In the genomic region with DNA sequence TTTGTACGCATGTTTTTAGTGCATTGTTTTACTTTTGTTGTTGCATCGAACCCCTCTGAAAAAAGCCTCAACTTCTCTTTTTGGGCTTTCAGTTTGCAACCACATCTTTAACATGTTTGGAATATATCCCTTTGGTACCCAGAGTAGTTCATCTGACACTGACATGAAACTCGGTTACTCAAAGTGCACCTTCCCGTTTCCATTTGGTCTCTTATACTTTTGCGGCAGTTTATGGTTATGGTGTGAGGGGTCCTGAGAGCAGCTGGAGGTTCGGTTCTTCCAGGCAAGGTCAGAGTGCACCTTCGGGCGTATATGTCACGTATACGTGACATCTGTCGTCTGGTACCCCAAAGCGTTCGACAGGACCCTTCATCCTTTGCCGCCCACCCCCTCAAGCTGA, we compare ENCODE assay signal across 8 mouse cellular contexts. TPM values are rescaled to one million over a fixed set of nuclear protein-coding genes. Genes with fewer than 3 reads are reported as not detected.
DNase-seq lines count a peak whose midpoint lies in the region; ATAC-seq and TF ChIP-seq lines count a peak whose summit lies in the region.

No protein-coding gene starts in this region.

- peak overlapping the region; percentile 79 for H3K4me3 ChIP-seq in heart, embryonic 13.5 days
- H3K4me3 ChIP-seq in ES-E14 (ENCODE audit: insufficient read depth in 1 of 2, low read depth in 1 of 2, low read length in 2 of 2, poor library complexity in 1 of 2, severe bottlenecking in 1 of 2): peak overlapping the region; percentile 76 to 81
- H3K4me3 ChIP-seq in hindbrain, embryonic 10.5 days: peak overlapping the region; percentile 80
- H3K4me3 ChIP-seq in megakaryocyte, embryonic 14.5 days (replicated peaks): peak overlapping the region; percentile 92

- peak overlapping the region; percentile 98 for H3K4me2 ChIP-seq in heart, embryonic 13.5 days

- H3K4me1 ChIP-seq in heart, embryonic 13.5 days: peaks cover 13% of the 10 kb centered on the region
- H3K4me1 ChIP-seq in ES-E14 (ENCODE audit: control insufficient read depth in 2 of 2, insufficient read depth in 2 of 2, low read length in 2 of 2, poor library complexity in 1 of 2): peaks cover 7 to 24% of the 10 kb centered on the region in 2 experiments
- peaks cover 29% of the 10 kb centered on the region for H3K4me1 ChIP-seq in hindbrain, embryonic 10.5 days (replicated peaks)
- H3K4me1 ChIP-seq in megakaryocyte, embryonic 14.5 days: peaks cover 20% of the 10 kb centered on the region

- no peak for ATAC-seq in heart, embryonic 13.5 days (ENCODE audit: extremely low read depth, insufficient number of reproducible peaks, low FRiP score, low TSS enrichment)

- no peaks in the 10 kb centered on the region for H3K36me3 ChIP-seq in heart, embryonic 13.5 days
- peaks cover 9% of the 10 kb centered on the region; the same call in 1 of the 2 replicates for H3K36me3 ChIP-seq in ES-E14 (ENCODE audit: control insufficient read depth, insufficient read depth, low read length, poor library complexity, severe bottlenecking)
- H3K36me3 ChIP-seq in hindbrain, embryonic 10.5 days: no peaks in the 10 kb centered on the region
- no peaks in the 10 kb centered on the region for H3K36me3 ChIP-seq in megakaryocyte, embryonic 14.5 days (replicated peaks; ENCODE audit: low read length)

- in situ Hi-C loops in ES-E14 (cut with MboI; ENCODE audit: low sequenced_read_pairs in 2 of 2, unreplicated experiment in 2 of 2): no loop called here

- peak overlapping the region; percentile 84; the same call in 1 of the 2 replicates for H3K9ac ChIP-seq in heart, embryonic 13.5 days
- H3K9ac ChIP-seq in ES-E14 (ENCODE audit: insufficient read depth, low read depth, low read length, poor library complexity, severe bottlenecking): peak overlapping the region; percentile 87

- H3K9me3 ChIP-seq in heart, embryonic 13.5 days: no peaks in the 10 kb centered on the region
- no peaks in the 10 kb centered on the region for H3K9me3 ChIP-seq in ES-E14 (ENCODE audit: control insufficient read depth, insufficient read depth, low read depth, low read length)
- H3K9me3 ChIP-seq in hindbrain, embryonic 10.5 days: no peaks in the 10 kb centered on the region
- peaks cover 5% of the 10 kb centered on the region; the same call in 1 of the 2 replicates for H3K9me3 ChIP-seq in megakaryocyte, embryonic 14.5 days

- H3K27ac ChIP-seq in heart, embryonic 13.5 days (replicated peaks): no peak overlapping the region
- H3K27ac ChIP-seq in ES-E14 (ENCODE audit: insufficient read depth, low read depth, low read length, poor library complexity, severe bottlenecking): peak overlapping the region; percentile 94; the same call in 1 of the 2 replicates
- peak overlapping the region; percentile 85 for H3K27ac ChIP-seq in hindbrain, embryonic 10.5 days

- DNase-seq in heart, adult 11 months: no peak
- DNase-seq in ES-E14 (ENCODE audit: low read depth, low spot score): no peak
- DNase-seq in hindbrain, embryonic 10.5 days (ENCODE audit: low spot score): no peak
- no peak for DNase-seq in embryo, embryonic 11 days
- DNase-seq in spleen, postnatal 10 days (ENCODE audit: low spot score in 2 of 2): no peak
- no peak for DNase-seq in urinary bladder, postnatal 14 days (ENCODE audit: low spot score)

- peaks cover 88% of the 10 kb centered on the region for H3K27me3 ChIP-seq in heart, embryonic 13.5 days (replicated peaks)
- H3K27me3 ChIP-seq in hindbrain, embryonic 10.5 days (ENCODE audit: insufficient read depth, poor library complexity, severe bottlenecking): peaks cover 78% of the 10 kb centered on the region
- peaks cover 76% of the 10 kb centered on the region for H3K27me3 ChIP-seq in megakaryocyte, embryonic 14.5 days (replicated peaks)

- 15% methylated on average over 14 of the region's 14 CpGs for WGBS in heart, embryonic 13.5 days
- WGBS in hindbrain, embryonic 10.5 days: 19% methylated on average over 14 of the region's 14 CpGs

TF ChIP-seq in ES-E14, 5 proteins besides CTCF, POLR2A, EP300 and RAD21:
- TF ChIP-seq MAFK (IDR thresholded peaks at IDR 0.05; ENCODE audit: insufficient read depth, low read depth, low read length) (no peak), ZNF384 (IDR thresholded peaks at IDR 0.05; ENCODE audit: low read depth, low read length) (no peak), HCFC1 (IDR thresholded peaks at IDR 0.05; ENCODE audit: borderline replicate concordance, insufficient read depth, low read length) (no peak), ZC3H11A (IDR thresholded peaks at IDR 0.05; ENCODE audit: borderline replicate concordance, low read depth, low read length) (no peak), CHD2 (IDR thresholded peaks at IDR 0.05; ENCODE audit: low read depth, low read length) (no peak)

RNA-seq across cellular contexts. Expression of a gene that starts 0.3 kb away (rescaled TPM):
- polyA plus RNA-seq in heart, embryonic 13.5 days (2015; fragmentation: Nextera tagmentation; extraction: Ambion mirVana): 0.80 and 0.94 TPM in 2 replicates
- total RNA-seq in ES-E14 (2012; rRNA removed): 22.3 and 28.5 TPM in 2 replicates
- 1.8 and 1.9 TPM in 2 replicates for polyA plus RNA-seq in hindbrain, embryonic 10.5 days (2016; fragmentation: Nextera tagmentation; extraction: Ambion mirVana)
- polyA plus RNA-seq in megakaryocyte, embryonic 14.5 days (2012; ENCODE audit: insufficient read depth, low replicate concordance): 3.3 and 4.1 TPM in 2 replicates

RNA-seq across cellular contexts. Expression of a gene that starts 10.5 kb away (rescaled TPM):
- polyA plus RNA-seq in heart, embryonic 13.5 days (2015; fragmentation: Nextera tagmentation; extraction: Ambion mirVana): 217 and 237 TPM in 2 replicates
- total RNA-seq in ES-E14 (2012; rRNA removed): 154 and 156 TPM in 2 replicates
- 301 and 318 TPM in 2 replicates for polyA plus RNA-seq in hindbrain, embryonic 10.5 days (2016; fragmentation: Nextera tagmentation; extraction: Ambion mirVana)
- polyA plus RNA-seq in megakaryocyte, embryonic 14.5 days (2012; ENCODE audit: insufficient read depth, low replicate concordance): 104 and 138 TPM in 2 replicates

RNA-seq across cellular contexts. Expression of a gene that starts 17.3 kb away (rescaled TPM):
- 77.4 and 87.2 TPM in 2 replicates for polyA plus RNA-seq in heart, embryonic 13.5 days (2015; fragmentation: Nextera tagmentation; extraction: Ambion mirVana)
- 96.4 and 133 TPM in 2 replicates for total RNA-seq in ES-E14 (2012; rRNA removed)
- 95.9 and 109 TPM in 2 replicates for polyA plus RNA-seq in hindbrain, embryonic 10.5 days (2016; fragmentation: Nextera tagmentation; extraction: Ambion mirVana)
- 28.9 and 32.8 TPM in 2 replicates for polyA plus RNA-seq in megakaryocyte, embryonic 14.5 days (2012; ENCODE audit: insufficient read depth, low replicate concordance)

RNA-seq across cellular contexts. Expression of a gene that starts 22.6 kb away (rescaled TPM):
- polyA plus RNA-seq in heart, embryonic 13.5 days (2015; fragmentation: Nextera tagmentation; extraction: Ambion mirVana): 34.4 and 34.6 TPM in 2 replicates
- 12.6 and 15.2 TPM in 2 replicates for total RNA-seq in ES-E14 (2012; rRNA removed)
- polyA plus RNA-seq in hindbrain, embryonic 10.5 days (2016; fragmentation: Nextera tagmentation; extraction: Ambion mirVana): 30.2 and 30.7 TPM in 2 replicates
- 0.35 and 1.5 TPM in 2 replicates for polyA plus RNA-seq in megakaryocyte, embryonic 14.5 days (2012; ENCODE audit: insufficient read depth, low replicate concordance)

RNA-seq across cellular contexts. Expression of a gene that starts 25.7 kb away (rescaled TPM):
- 4.1 and 4.4 TPM in 2 replicates for polyA plus RNA-seq in heart, embryonic 13.5 days (2015; fragmentation: Nextera tagmentation; extraction: Ambion mirVana)
- total RNA-seq in ES-E14 (2012; rRNA removed): 33.6 and 38.9 TPM in 2 replicates
- 9.1 and 9.4 TPM in 2 replicates for polyA plus RNA-seq in hindbrain, embryonic 10.5 days (2016; fragmentation: Nextera tagmentation; extraction: Ambion mirVana)
- 12.5 and 19.6 TPM in 2 replicates for polyA plus RNA-seq in megakaryocyte, embryonic 14.5 days (2012; ENCODE audit: insufficient read depth, low replicate concordance)
